Mouse (Mus musculus): Measurements from ENCODE around the gene Plekhg3. TPM values are rescaled to one million over a fixed set of nuclear protein-coding genes. Genes with fewer than 3 reads are reported as not detected.

The Plekhg3 gene
- polyA plus RNA-seq, 1 experiment: 49.6 TPM

GRCm38 (mm10) chr12:76576061-76576460, 45.4 kb downstream of the Plekhg3 start:
- TF ChIP-seq CTCF (IDR thresholded peaks at IDR 0.05; ENCODE audit: low read depth, low read length) (no peak), POLR2A (IDR thresholded peaks at IDR 0.05; ENCODE audit: borderline replicate concordance, low read depth, low read length) (no peak)
- Histone ChIP-seq H3K4me3 (ENCODE audit: insufficient read depth, low read length) (no peak overlapping the region), H3K4me1 (ENCODE audit: control insufficient read depth, insufficient read depth, low read length) (peaks cover 13% of the 10 kb centered on the region), H3K27ac (ENCODE audit: insufficient read depth, low read depth, low read length) (no peak overlapping the region)

- Histone ChIP-seq H3K4me3 (ENCODE audit: insufficient read depth, low read length) (no peak overlapping the region), H3K4me1 (ENCODE audit: control insufficient read depth, insufficient read depth, low read length) (peaks cover 13% of the 10 kb centered on the region), H3K27ac (ENCODE audit: insufficient read depth, low read depth, low read length) (no peak overlapping the region)
- TF ChIP-seq POLR2A (IDR thresholded peaks at IDR 0.05; ENCODE audit: borderline replicate concordance, low read depth, low read length) (no peak), CTCF (IDR thresholded peaks at IDR 0.05; ENCODE audit: low read depth, low read length) (no peak)
These were observed 46.1 kb downstream of the Plekhg3 start for GRCm38 (mm10) chr12:76576806-76577205.

- TF ChIP-seq CTCF (IDR thresholded peaks at IDR 0.05; ENCODE audit: low read depth, low read length) (no peak), POLR2A (IDR thresholded peaks at IDR 0.05; ENCODE audit: borderline replicate concordance, low read depth, low read length) (no peak)
- Histone ChIP-seq H3K27ac (ENCODE audit: insufficient read depth, low read depth, low read length) (no peak overlapping the region), H3K4me1 (ENCODE audit: control insufficient read depth, insufficient read depth, low read length) (peaks cover 20% of the 10 kb centered on the region), H3K4me3 (ENCODE audit: insufficient read depth, low read length) (no peak overlapping the region)
These were observed 47.2 kb downstream of the Plekhg3 start for GRCm38 (mm10) chr12:76577858-76578257.

GRCm38 (mm10) chr12:76578465-76578864, 47.8 kb downstream of the Plekhg3 start:
- no peak for TF ChIP-seq POLR2A (IDR thresholded peaks at IDR 0.05; ENCODE audit: borderline replicate concordance, low read depth, low read length)
- TF ChIP-seq CTCF (IDR thresholded peaks at IDR 0.05; ENCODE audit: low read depth, low read length): no peak
- H3K4me3 ChIP-seq (ENCODE audit: insufficient read depth, low read length): no peak overlapping the region
- H3K4me1 ChIP-seq (ENCODE audit: control insufficient read depth, insufficient read depth, low read length): peaks cover 26% of the 10 kb centered on the region
- no peak overlapping the region for H3K27ac ChIP-seq (ENCODE audit: insufficient read depth, low read depth, low read length)

GRCm38 (mm10) chr12:76579806-76580205, 49.1 kb downstream of the Plekhg3 start:
- Histone ChIP-seq H3K27ac (ENCODE audit: insufficient read depth, low read depth, low read length) (no peak overlapping the region), H3K4me1 (ENCODE audit: control insufficient read depth, insufficient read depth, low read length) (peaks cover 29% of the 10 kb centered on the region), H3K4me3 (ENCODE audit: insufficient read depth, low read length) (no peak overlapping the region)
- TF ChIP-seq CTCF (IDR thresholded peaks at IDR 0.05; ENCODE audit: low read depth, low read length): no peak

GRCm38 (mm10) chr12:76582139-76582538, 51.4 kb downstream of the Plekhg3 start:
- Histone ChIP-seq H3K4me3 (ENCODE audit: insufficient read depth, low read length) (no peak overlapping the region), H3K4me1 (ENCODE audit: control insufficient read depth, insufficient read depth, low read length) (peaks cover 33% of the 10 kb centered on the region), H3K27ac (ENCODE audit: insufficient read depth, low read depth, low read length) (no peak overlapping the region)
- no peak for TF ChIP-seq CTCF (IDR thresholded peaks at IDR 0.05; ENCODE audit: low read depth, low read length)
- TF ChIP-seq POLR2A (IDR thresholded peaks at IDR 0.05; ENCODE audit: borderline replicate concordance, low read depth, low read length): no peak

- Histone ChIP-seq H3K4me1 (ENCODE audit: control insufficient read depth, insufficient read depth, low read length) (peaks cover 33% of the 10 kb centered on the region), H3K4me3 (ENCODE audit: insufficient read depth, low read length) (no peak overlapping the region), H3K27ac (ENCODE audit: insufficient read depth, low read depth, low read length) (no peak overlapping the region)
- TF ChIP-seq POLR2A (IDR thresholded peaks at IDR 0.05; ENCODE audit: borderline replicate concordance, low read depth, low read length): no peak
- TF ChIP-seq CTCF (IDR thresholded peaks at IDR 0.05; ENCODE audit: low read depth, low read length): no peak
These were observed 52.1 kb downstream of the Plekhg3 start for GRCm38 (mm10) chr12:76582841-76583240.

GRCm38 (mm10) chr12:76583454-76583853, 52.8 kb downstream of the Plekhg3 start:
- Histone ChIP-seq H3K4me3 (ENCODE audit: insufficient read depth, low read length) (no peak overlapping the region), H3K4me1 (ENCODE audit: control insufficient read depth, insufficient read depth, low read length) (peaks cover 33% of the 10 kb centered on the region), H3K27ac (ENCODE audit: insufficient read depth, low read depth, low read length) (no peak overlapping the region)
- TF ChIP-seq CTCF (IDR thresholded peaks at IDR 0.05; ENCODE audit: low read depth, low read length) (no peak), POLR2A (IDR thresholded peaks at IDR 0.05; ENCODE audit: borderline replicate concordance, low read depth, low read length) (no peak)

- Histone ChIP-seq H3K27ac (ENCODE audit: insufficient read depth, low read depth, low read length) (no peak overlapping the region), H3K4me1 (ENCODE audit: control insufficient read depth, insufficient read depth, low read length) (peaks cover 26% of the 10 kb centered on the region), H3K4me3 (ENCODE audit: insufficient read depth, low read length) (no peak overlapping the region)
- no peak for TF ChIP-seq CTCF (IDR thresholded peaks at IDR 0.05; ENCODE audit: low read depth, low read length)
- no peak for TF ChIP-seq POLR2A (IDR thresholded peaks at IDR 0.05; ENCODE audit: borderline replicate concordance, low read depth, low read length)
These were observed 54.3 kb downstream of the Plekhg3 start for GRCm38 (mm10) chr12:76585028-76585427.

- Histone ChIP-seq H3K4me3 (ENCODE audit: insufficient read depth, low read length) (no peak overlapping the region), H3K4me1 (ENCODE audit: control insufficient read depth, insufficient read depth, low read length) (peaks cover 18% of the 10 kb centered on the region), H3K27ac (ENCODE audit: insufficient read depth, low read depth, low read length) (no peak overlapping the region)
- TF ChIP-seq CTCF (IDR thresholded peaks at IDR 0.05; ENCODE audit: low read depth, low read length): no peak
- no peak for TF ChIP-seq POLR2A (IDR thresholded peaks at IDR 0.05; ENCODE audit: borderline replicate concordance, low read depth, low read length)
These were observed 56.7 kb downstream of the Plekhg3 start for GRCm38 (mm10) chr12:76587357-76587756.

GRCm38 (mm10) chr12:76589531-76589930, 58.8 kb downstream of the Plekhg3 start:
- H3K27ac ChIP-seq (ENCODE audit: insufficient read depth, low read depth, low read length): no peak overlapping the region
- TF ChIP-seq CTCF (IDR thresholded peaks at IDR 0.05; ENCODE audit: low read depth, low read length): no peak
- TF ChIP-seq POLR2A (IDR thresholded peaks at IDR 0.05; ENCODE audit: borderline replicate concordance, low read depth, low read length): no peak
- no peak overlapping the region for H3K4me3 ChIP-seq (ENCODE audit: insufficient read depth, low read length)
- H3K4me1 ChIP-seq (ENCODE audit: control insufficient read depth, insufficient read depth, low read length): peaks cover 16% of the 10 kb centered on the region

All from bone marrow macrophage, adult 2 months (primary cell).